Mouse (Mus musculus) olfactory bulb, adult 2 months (tissue): ENCODE results near the gene Rabgap1l.

Source experiments
- CTCF ChIP-seq: fragments of 200-500 bp; IDR thresholded peaks from 2 replicates; pipeline ENCODE4 v1.5.1; 2012; ENCODE audit warnings: low read depth, mild to moderate bottlenecking, low read length, moderate library complexity; ENCODE audit not compliant: insufficient read depth
- POLR2A ChIP-seq: fragments of 200-500 bp; IDR thresholded peaks from 2 replicates; pipeline ENCODE4 v1.6.1; 2012; ENCODE audit warnings: mild to moderate bottlenecking, low read depth, low read length, moderate library complexity; ENCODE audit not compliant: insufficient read depth

DNA sequence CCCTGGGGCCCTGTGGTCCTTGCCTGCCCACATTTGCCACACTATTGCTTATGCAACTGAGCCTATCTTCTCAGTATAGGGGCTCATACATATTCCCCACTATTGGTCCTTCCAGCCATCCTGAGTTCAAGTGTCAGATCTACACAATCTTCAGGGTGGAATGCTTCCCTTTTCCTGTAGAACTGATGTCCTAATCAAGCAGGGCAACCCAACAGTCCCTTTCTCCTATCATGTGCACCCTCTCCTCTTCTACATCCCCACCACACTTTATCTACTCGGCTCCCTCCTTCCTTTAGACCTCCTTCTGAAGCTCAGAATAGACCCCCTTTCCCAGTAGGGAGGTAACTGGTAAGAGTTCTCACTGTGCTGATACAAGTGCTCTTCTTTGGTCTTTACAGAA lies 490.7 kb downstream of the Rabgap1l start:
- TF ChIP-seq CTCF (no peak), POLR2A (no peak)
